Mouse (Mus musculus) spleen, embryonic (tissue): ENCODE measurements at regions not wholly inside any gene's neighbourhood (a gene's known extent, or its start where the extent isn't known, plus 50 kb on each side); places are given as distances from the start of the nearest gene placed in this dataset.
"Not testable (repeated sequence)": the region's sequence is repeated elsewhere in the genome, so short reads cannot be mapped to it uniquely, and the experiment has no call there.

ENCODE experiments used
- CTCF ChIA-PET: fragments of 350-600 bp; sonication (Branson Sonifier 250); formaldehyde crosslinking; loops from one replicate; lab custom pipeline; 2022; lab: Charles Lee

- CTCF ChIA-PET = no interaction called here
Observed at GRCm38 (mm10) chr10:9462361-9462760, 212.6 kb downstream of the Samd5 start.

DNA sequence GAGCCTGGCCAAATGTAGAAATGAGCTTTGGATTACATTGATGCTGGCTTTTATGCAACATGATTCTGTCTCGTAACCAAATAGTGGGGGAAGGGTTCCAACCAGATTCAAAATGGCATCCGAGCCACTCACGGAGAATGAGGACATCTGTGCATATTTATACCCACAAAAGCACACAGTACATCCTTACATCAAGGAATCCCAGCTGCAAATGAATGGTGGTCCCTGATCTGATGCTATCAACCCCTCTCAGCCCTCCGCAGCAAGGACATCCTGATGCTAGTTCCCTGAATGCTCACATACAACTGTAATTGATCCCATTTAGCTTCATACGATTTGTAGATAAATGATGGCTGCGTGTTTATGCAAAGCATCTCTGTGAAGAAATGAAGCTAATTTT is 215.9 kb downstream of the Samd5 start:
- CTCF ChIA-PET = no interaction called here

GRCm38 (mm10) chr10:9458466-9458865 is 216.5 kb downstream of the Samd5 start:
- CTCF ChIA-PET = no interaction called here

GRCm38 (mm10) chr10:9457222-9457621 is 217.8 kb downstream of the Samd5 start:
- CTCF ChIA-PET = no interaction called here

- CTCF ChIA-PET = no interaction called here
Observed at GRCm38 (mm10) chr10:9439072-9439471, 235.9 kb downstream of the Samd5 start.

DNA sequence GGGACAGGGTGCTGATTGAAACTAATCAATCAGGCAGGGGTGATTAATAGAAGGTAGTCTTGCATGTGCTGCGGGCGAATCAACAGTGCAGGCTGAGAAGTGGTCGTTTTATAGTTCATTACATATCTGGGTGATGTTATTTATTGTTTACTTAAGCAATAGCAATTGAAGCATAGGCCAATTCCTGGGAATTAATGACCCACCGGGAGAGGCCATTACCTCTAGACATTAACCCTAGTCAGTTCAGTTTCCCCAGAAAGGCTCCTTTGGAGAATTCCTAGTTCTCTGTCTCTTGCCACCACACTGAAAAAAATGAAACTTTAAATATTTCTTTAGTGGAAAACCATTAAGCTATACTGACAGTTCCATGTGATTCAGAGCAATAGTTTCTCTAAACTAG is 236.6 kb downstream of the Samd5 start:
- CTCF ChIA-PET = no interaction called here

DNA sequence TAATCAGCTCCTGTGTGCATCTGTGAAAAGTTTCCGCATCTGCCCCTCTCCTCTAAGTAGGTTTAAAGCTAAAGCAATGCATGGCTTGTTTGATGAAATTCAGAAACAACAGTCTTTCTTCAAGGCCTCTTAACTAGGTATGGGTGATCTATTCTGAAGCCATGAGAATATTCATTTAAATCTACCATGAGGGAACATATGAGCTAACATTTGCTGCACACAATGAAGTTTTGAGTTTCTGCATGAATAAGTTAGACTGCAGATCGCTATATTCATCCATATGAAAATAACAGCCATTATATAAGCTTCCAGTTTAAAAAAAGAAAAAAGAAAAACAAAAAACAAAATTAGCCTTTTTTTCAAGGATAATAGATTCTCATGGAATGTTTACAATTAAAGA is 245.9 kb downstream of the Samd5 start:
- CTCF ChIA-PET = no interaction called here

DNA sequence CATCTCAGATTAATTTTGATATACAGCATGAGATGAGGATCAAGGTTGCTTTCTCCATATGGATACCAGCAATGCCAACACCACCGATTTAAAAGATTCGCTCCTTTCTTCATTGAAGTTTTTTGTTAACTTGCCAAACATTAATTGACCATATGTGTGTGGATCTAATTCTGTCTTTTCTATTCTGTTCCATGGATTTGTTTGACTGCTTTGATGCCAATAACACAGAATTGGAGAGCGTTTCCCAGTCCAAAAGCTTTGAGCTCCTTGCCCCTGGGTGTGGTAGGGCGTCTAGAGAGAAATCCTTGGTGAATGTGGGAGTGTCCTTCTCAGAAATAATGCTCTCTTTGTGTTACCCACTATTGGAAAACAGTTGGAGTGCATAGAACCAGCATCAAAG is 254.3 kb downstream of the Samd5 start:
- CTCF ChIA-PET = no interaction called here

DNA sequence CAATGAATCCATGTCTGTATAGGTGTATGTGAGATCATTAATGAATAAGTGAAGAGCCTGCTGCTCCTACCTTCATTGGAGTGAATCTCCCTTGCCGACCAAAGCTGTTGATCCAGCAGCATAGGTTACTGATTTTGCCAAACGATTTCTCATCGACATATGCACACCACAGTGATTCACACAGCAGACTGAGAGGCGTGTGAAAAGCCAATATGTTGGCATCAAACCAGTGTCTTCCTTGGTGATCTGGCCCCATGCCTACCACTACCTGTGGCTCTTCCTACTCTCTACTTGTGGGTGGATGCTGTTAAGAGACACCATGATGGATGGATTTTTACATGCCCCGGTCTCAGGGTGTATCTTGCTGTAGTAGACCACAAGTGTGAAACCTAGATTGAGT is 258.3 kb downstream of the Samd5 start:
- CTCF ChIA-PET = no interaction called here

- CTCF ChIA-PET = no interaction called here
Observed at GRCm38 (mm10) chr10:9406101-9406500, 268.9 kb downstream of the Samd5 start.

- CTCF ChIA-PET = no interaction called here
Observed at GRCm38 (mm10) chr10:9405417-9405816, 269.6 kb downstream of the Samd5 start.

- CTCF ChIA-PET = no interaction called here
Observed at GRCm38 (mm10) chr10:9404963-9405362, 270.0 kb downstream of the Samd5 start.

- CTCF ChIA-PET = no interaction called here
Observed at GRCm38 (mm10) chr10:9400911-9401617, 273.9 kb downstream of the Samd5 start.

GRCm38 (mm10) chr10:9377440-9378101 is 297.4 kb downstream of the Samd5 start:
- CTCF ChIA-PET = no interaction called here

DNA sequence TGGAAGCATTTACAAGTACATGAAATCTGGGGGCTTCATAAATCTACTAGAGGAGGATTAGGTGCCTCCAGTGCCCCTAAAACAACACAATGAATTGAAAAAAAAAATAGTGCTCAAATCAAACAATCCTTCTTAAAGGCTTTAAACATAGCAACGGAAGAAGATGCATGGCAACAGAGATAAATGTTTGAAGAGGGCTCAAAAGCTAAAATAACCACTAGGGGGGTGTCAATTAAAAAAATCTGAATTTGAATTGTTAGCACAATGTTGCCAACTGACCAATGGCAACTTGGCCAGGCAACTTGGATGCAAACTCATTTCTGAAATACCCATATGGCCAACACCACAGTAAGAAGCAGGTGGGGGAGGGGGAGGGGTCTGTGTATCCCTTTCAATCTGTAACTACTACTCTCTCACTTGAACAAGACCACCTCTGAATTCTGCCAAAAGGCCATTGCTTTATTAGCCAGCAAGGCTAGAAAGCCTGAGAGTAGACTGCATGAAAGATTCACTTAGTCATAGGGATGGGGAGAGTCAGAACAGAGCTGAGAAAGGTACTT is 312.6 kb downstream of the Samd5 start:
- CTCF ChIA-PET = no interaction called here

GRCm38 (mm10) chr10:9338207-9338801 is 336.7 kb downstream of the Samd5 start:
- CTCF ChIA-PET = no interaction called here

GRCm38 (mm10) chr10:9334245-9334845 is 340.7 kb downstream of the Samd5 start:
- CTCF ChIA-PET = no interaction called here

- CTCF ChIA-PET = no interaction called here
Observed at GRCm38 (mm10) chr10:9331694-9332093, 343.3 kb downstream of the Samd5 start.

- CTCF ChIA-PET = no interaction called here
Observed at GRCm38 (mm10) chr10:9328324-9328723, 346.7 kb downstream of the Samd5 start.

DNA sequence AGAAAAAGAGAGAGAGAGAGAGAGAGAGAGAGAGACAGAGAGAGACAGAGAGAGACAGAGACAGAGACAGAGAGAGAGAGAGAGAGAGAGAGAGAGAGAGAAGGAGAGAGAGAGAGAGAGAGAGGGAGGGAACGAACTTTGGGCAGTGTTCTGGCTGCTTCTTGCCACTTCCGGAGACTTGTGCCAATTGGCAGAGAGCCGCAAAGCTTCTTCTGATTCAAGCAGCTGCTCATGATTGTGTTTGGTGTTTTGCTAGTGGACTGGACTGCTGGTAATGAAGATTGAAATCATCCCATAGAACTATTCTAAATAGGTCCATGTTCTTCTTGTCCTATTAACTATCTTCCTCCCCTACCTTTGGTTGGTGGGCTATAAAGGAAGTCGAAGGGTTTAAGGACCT is 347.1 kb downstream of the Samd5 start:
- CTCF ChIA-PET = not testable (repeated sequence)

- CTCF ChIA-PET = no interaction called here
Observed at GRCm38 (mm10) chr10:9312326-9312725, 362.7 kb downstream of the Samd5 start.

DNA sequence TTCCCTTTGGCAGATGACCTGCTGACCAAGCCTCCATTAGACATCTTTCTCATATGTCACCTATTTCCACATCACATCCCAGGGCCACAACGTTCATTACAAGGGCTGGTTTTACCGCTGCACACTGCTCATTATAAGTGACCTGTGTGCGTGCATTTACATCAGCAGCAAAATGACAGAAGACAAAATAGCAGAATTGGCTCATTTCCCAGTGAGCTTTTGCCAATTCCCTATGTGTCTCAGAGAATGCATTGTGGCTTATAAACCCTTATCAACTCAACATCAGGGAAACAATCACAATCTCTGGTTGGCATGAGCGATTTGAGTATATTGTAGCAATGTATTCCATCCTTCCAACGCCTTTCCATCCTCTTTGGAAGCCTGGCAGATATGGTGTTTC is 364.7 kb downstream of the Samd5 start:
- CTCF ChIA-PET = no interaction called here
